Mouse (Mus musculus) limb, embryonic 13.5 days (tissue): ENCODE measurements at regions not wholly inside any gene's neighbourhood (a gene's known extent, or its start where the extent isn't known, plus 50 kb on each side); places are given as distances from the start of the nearest gene placed in this dataset.

Experiments used
- ATAC-seq: fragments of 200-750 bp; cut with Nextera tagmentation; 2 replicates; pipeline ENCODE4 v1.8.0; 2017; ENCODE audit warnings: low read depth, moderate number of reproducible peaks, moderate TSS enrichment; ENCODE audit not compliant: low FRiP score
- H3K27ac ChIP-seq: fragments of 300-500 bp; sonication (generic); 2 replicates; pipeline ENCODE4 v1.5.1; 2015; ENCODE audit warnings: inconsistent platforms, mild to moderate bottlenecking, moderate library complexity
- H3K27me3 ChIP-seq: fragments of 300-500 bp; sonication (generic); 2 replicates; pipeline ENCODE4 v1.6.1; 2015; ENCODE audit warnings: mild to moderate bottlenecking, inconsistent platforms
- H3K36me3 ChIP-seq: fragments of 300-500 bp; sonication (generic); 2 replicates; pipeline ENCODE4 v1.6.1; 2015; ENCODE audit warnings: inconsistent platforms, mild to moderate bottlenecking, moderate library complexity
- H3K4me1 ChIP-seq: fragments of 300-500 bp; sonication (generic); 2 replicates; pipeline ENCODE4 v1.6.1; 2015; ENCODE audit warnings: inconsistent platforms
- H3K4me2 ChIP-seq: fragments of 300-500 bp; sonication (generic); replicated peaks from 2 replicates; pipeline ENCODE4 v1.6.1; 2015; ENCODE audit warnings: inconsistent platforms, mild to moderate bottlenecking, moderate library complexity
- H3K4me3 ChIP-seq: fragments of 300-500 bp; sonication (generic); 2 replicates; pipeline ENCODE4 v1.5.1; 2015; ENCODE audit warnings: moderate library complexity, mild to moderate bottlenecking, inconsistent platforms
- H3K9ac ChIP-seq: fragments of 300-500 bp; sonication (generic); 2 replicates; pipeline ENCODE4 v1.6.1; 2015; ENCODE audit warnings: mild to moderate bottlenecking, inconsistent platforms
- H3K9me3 ChIP-seq: fragments of 300-500 bp; sonication (generic); 2 replicates; pipeline ENCODE4 v1.6.1; 2016; ENCODE audit warnings: inconsistent platforms
- WGBS: fragments of 180-500 bp; shearing (Covaris S2); methylation state at CpG from one replicate; pipeline ENCODE4 v1.1.7; 2015; 5-methylcytosine and 5-hydroxymethylcytosine counted together

DNA sequence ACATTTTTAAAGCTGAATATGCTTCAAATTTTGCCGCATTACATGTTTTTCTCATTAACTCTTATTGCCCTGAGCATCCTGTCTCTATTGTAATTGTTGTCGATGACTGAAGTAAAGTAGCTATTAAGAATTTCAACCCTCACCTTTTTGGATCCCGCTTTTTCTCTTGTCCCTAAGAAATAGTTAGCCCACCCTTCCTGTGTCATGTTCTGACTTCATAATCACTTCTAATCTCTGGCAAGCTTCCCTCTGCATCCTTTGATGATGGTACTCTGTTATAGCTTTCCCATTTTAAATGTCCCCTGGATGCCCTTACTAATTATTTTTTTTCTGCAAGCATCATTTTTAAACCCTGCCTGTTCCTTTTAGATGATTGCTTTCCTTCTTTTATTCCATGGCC is 191.3 kb downstream of the Cxxc4 start:
- Histone ChIP-seq H3K4me1 (no peaks in the 10 kb centered on the region), H3K4me3 (no peak overlapping the region), H3K36me3 (no peaks in the 10 kb centered on the region), H3K4me2 (no peak overlapping the region), H3K9me3 (no peaks in the 10 kb centered on the region), H3K27ac (no peak overlapping the region), H3K27me3 (no peaks in the 10 kb centered on the region), H3K9ac (no peak overlapping the region)
- 75% methylated on average over 3 of the region's 3 CpGs for WGBS
- ATAC-seq = no peak

GRCm38 (mm10) chr3:134466611-134467010 is 230.3 kb downstream of the Cxxc4 start:
- Histone ChIP-seq H3K27me3 (no peaks in the 10 kb centered on the region), H3K9ac (no peak overlapping the region), H3K36me3 (no peaks in the 10 kb centered on the region), H3K4me3 (no peak overlapping the region), H3K4me1 (no peaks in the 10 kb centered on the region), H3K27ac (no peak overlapping the region), H3K4me2 (no peak overlapping the region), H3K9me3 (no peaks in the 10 kb centered on the region)
- whole genome bisulfite sequencing = 85% methylated on average over 1 of the region's 1 CpGs
- no peak for ATAC-seq

DNA sequence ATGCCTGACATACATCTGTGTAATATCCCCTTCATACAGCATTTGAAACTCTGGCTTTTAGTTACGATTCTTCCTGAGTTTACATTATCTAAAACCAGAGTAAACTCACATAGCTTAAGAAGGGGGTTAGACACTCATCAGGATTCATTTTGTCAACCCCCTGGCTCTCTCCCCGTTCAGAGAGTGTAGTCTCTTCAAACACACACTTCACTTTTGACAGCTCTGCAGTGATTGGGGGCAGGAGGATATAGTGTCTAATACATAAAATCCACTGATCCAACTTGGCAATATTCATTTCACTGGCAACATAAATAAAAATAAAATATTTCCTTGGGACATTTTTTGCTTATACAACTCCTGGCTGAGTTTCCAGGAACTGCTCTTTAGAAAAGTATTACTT is 251.0 kb downstream of the Cxxc4 start:
- Histone ChIP-seq H3K4me2 (no peak overlapping the region), H3K27ac (no peak overlapping the region), H3K4me1 (no peaks in the 10 kb centered on the region), H3K9ac (no peak overlapping the region), H3K27me3 (no peaks in the 10 kb centered on the region), H3K9me3 (no peaks in the 10 kb centered on the region), H3K36me3 (no peaks in the 10 kb centered on the region), H3K4me3 (no peak overlapping the region)
- ATAC-seq = no peak
- 67% methylated on average over 2 of the region's 2 CpGs for WGBS

- H3K27ac ChIP-seq = no peak overlapping the region
- no peaks in the 10 kb centered on the region for H3K4me1 ChIP-seq
- no peaks in the 10 kb centered on the region for H3K36me3 ChIP-seq
- H3K27me3 ChIP-seq = no peaks in the 10 kb centered on the region
- no peaks in the 10 kb centered on the region for H3K9me3 ChIP-seq
- H3K4me3 ChIP-seq = no peak overlapping the region
- no peak overlapping the region for H3K4me2 ChIP-seq
- WGBS = 86% methylated on average over 5 of the region's 5 CpGs
- no peak for ATAC-seq
- no peak overlapping the region for H3K9ac ChIP-seq
Measured at GRCm38 (mm10) chr3:134489966-134490543, 253.8 kb downstream of the Cxxc4 start.

- H3K4me1 ChIP-seq = no peaks in the 10 kb centered on the region
- H3K4me3 ChIP-seq = no peak overlapping the region
- H3K4me2 ChIP-seq = no peak overlapping the region
- H3K27ac ChIP-seq = no peak overlapping the region
- WGBS = 84% methylated on average over 6 of the region's 6 CpGs
- H3K9me3 ChIP-seq = no peaks in the 10 kb centered on the region; the same call in 1 of the 2 replicates
- ATAC-seq = no peak
- H3K36me3 ChIP-seq = no peaks in the 10 kb centered on the region
- H3K9ac ChIP-seq = no peak overlapping the region
- no peaks in the 10 kb centered on the region for H3K27me3 ChIP-seq
Measured at GRCm38 (mm10) chr3:134509702-134510101, 273.4 kb downstream of the Cxxc4 start.

DNA sequence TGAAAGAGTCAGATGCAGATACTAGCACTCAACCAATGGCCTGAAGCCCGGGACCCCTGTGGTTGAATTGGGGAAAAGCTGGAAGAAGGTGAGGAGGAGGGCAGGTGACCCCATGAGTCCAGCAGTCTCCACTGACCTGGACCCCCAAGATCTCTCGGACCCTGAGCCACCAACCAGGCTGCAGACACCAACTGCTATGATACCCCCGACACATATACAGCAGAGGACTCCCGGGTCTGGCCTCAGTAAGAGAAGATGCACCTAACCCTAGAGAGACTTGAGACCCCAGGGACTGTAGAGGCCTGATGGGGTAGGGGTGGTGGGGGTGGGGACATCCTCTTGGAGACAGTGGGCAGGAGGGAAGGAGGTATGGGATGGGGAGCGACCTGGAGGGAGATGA is 289.5 kb downstream of the Cxxc4 start:
- Histone ChIP-seq H3K27ac (no peak overlapping the region), H3K4me3 (no peak overlapping the region), H3K4me2 (no peak overlapping the region), H3K4me1 (no peaks in the 10 kb centered on the region), H3K27me3 (no peaks in the 10 kb centered on the region), H3K9me3 (no peaks in the 10 kb centered on the region), H3K9ac (no peak overlapping the region), H3K36me3 (no peaks in the 10 kb centered on the region)
- ATAC-seq = 0 out of 2 replicates have a peak, but pooled peaks have one; percentile 32
- WGBS = 87% methylated on average over 5 of the region's 5 CpGs

GRCm38 (mm10) chr3:134560144-134560543 is 268.7 kb upstream of the Tacr3 start:
- 88% methylated on average over 2 of the region's 2 CpGs for WGBS

GRCm38 (mm10) chr3:134578759-134579158 is 250.0 kb upstream of the Tacr3 start:
- 100% methylated on average over 3 of the region's 3 CpGs for WGBS
- H3K4me1 ChIP-seq = no peaks in the 10 kb centered on the region
- H3K9me3 ChIP-seq = no peaks in the 10 kb centered on the region
- H3K27ac ChIP-seq = no peak overlapping the region
- no peak for ATAC-seq
- H3K9ac ChIP-seq = no peak overlapping the region
- no peak overlapping the region for H3K4me2 ChIP-seq
- no peaks in the 10 kb centered on the region for H3K36me3 ChIP-seq
- H3K4me3 ChIP-seq = no peak overlapping the region
- no peaks in the 10 kb centered on the region for H3K27me3 ChIP-seq

More at GRCm38 (mm10) chr3:134560144-134560543, 268.7 kb upstream of the Tacr3 start:
- no peaks in the 10 kb centered on the region for H3K27me3 ChIP-seq
- H3K4me2 ChIP-seq = no peak overlapping the region
- H3K36me3 ChIP-seq = no peaks in the 10 kb centered on the region
- no peak overlapping the region for H3K27ac ChIP-seq
- H3K4me3 ChIP-seq = no peak overlapping the region
- no peaks in the 10 kb centered on the region for H3K9me3 ChIP-seq
- ATAC-seq = no peak
- no peak overlapping the region for H3K9ac ChIP-seq
- no peaks in the 10 kb centered on the region for H3K4me1 ChIP-seq

- H3K4me2 ChIP-seq = no peak overlapping the region
- H3K4me1 ChIP-seq = no peaks in the 10 kb centered on the region
- H3K4me3 ChIP-seq = no peak overlapping the region
- no peak for ATAC-seq
- H3K36me3 ChIP-seq = no peaks in the 10 kb centered on the region
- no peaks in the 10 kb centered on the region for H3K27me3 ChIP-seq
- H3K27ac ChIP-seq = no peak overlapping the region
- H3K9me3 ChIP-seq = no peaks in the 10 kb centered on the region
- H3K9ac ChIP-seq = no peak overlapping the region
- 14% methylated on average over 2 of the region's 2 CpGs for WGBS
Measured at GRCm38 (mm10) chr3:134588630-134589029, 240.2 kb upstream of the Tacr3 start.

DNA sequence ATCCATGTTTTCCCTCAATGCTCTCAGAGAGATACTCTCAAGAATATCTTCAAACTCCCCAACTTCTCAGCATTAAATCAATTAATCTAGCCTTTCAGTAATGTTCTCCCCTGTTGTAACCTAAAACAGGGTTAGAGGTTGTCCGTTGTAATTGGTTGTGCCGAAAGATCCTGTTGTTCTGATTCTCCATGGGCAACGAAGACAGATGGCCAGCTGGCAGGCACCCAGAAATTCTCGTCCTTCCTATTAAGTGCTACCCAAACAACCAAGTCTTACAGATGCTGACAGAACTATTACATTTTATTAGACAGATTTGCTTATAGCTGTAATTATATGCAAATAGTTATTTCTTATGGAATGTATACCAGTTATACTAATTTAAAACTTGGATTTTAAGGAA is 225.9 kb upstream of the Tacr3 start:
- no peak for ATAC-seq
- Histone ChIP-seq H3K4me1 (peaks cover 7% of the 10 kb centered on the region), H3K9me3 (no peaks in the 10 kb centered on the region), H3K36me3 (no peaks in the 10 kb centered on the region), H3K27ac (no peak overlapping the region), H3K4me3 (no peak overlapping the region), H3K4me2 (no peak overlapping the region), H3K9ac (no peak overlapping the region), H3K27me3 (no peaks in the 10 kb centered on the region)
- WGBS = 42% methylated on average over 4 of the region's 4 CpGs

DNA sequence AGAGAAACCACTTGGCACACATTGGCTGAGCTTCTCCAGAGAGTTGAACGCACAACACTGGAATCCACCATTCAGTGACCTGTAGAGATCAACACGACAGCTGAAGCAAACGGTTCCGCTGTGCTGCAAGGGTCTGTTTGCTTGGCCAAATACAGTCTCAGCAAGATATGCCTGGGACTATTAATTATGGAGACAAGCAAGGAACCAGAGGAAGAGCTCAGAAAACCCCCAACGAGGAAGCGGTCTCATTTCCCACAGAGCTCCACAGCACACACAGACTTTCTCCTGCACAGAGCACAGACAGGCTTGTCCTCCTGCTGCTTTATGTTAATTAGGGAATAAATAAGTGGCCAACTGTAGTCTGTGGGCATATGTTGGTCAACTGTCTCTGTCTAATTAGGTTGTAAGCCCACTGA is 223.4 kb upstream of the Tacr3 start:
- no peak overlapping the region for H3K9ac ChIP-seq
- peak; percentile 48 for ATAC-seq
- WGBS = 30% methylated on average over 6 of the region's 6 CpGs

GRCm38 (mm10) chr3:134610244-134610643 is 218.6 kb upstream of the Tacr3 start:
- Histone ChIP-seq H3K9me3 (no peaks in the 10 kb centered on the region), H3K4me3 (no peak overlapping the region), H3K9ac (no peak overlapping the region), H3K27me3 (no peaks in the 10 kb centered on the region), H3K36me3 (no peaks in the 10 kb centered on the region), H3K27ac (no peak overlapping the region), H3K4me2 (no peak overlapping the region), H3K4me1 (peaks cover 4% of the 10 kb centered on the region)
- ATAC-seq = no peak
- 66% methylated on average over 4 of the region's 4 CpGs for WGBS

More for the DNA sequence above, 223.4 kb upstream of the Tacr3 start:
- H3K36me3 ChIP-seq = no peaks in the 10 kb centered on the region
- H3K4me3 ChIP-seq = no peak overlapping the region
- no peaks in the 10 kb centered on the region for H3K9me3 ChIP-seq
- H3K4me1 ChIP-seq = peaks cover 7% of the 10 kb centered on the region
- no peaks in the 10 kb centered on the region for H3K27me3 ChIP-seq
- no peak overlapping the region for H3K27ac ChIP-seq
- 0 out of 2 replicates have a peak overlapping the region, but pooled peaks have one; percentile 14 for H3K4me2 ChIP-seq
